Mouse (Mus musculus): ENCODE measurements around the gene Zdhhc21. TPM values are rescaled to one million over a fixed set of nuclear protein-coding genes. Genes with fewer than 3 reads are reported as not detected.

Gene Zdhhc21
- total RNA-seq (2021): 10 to 100 TPM; 41.8 to 44.7 TPM

DNA sequence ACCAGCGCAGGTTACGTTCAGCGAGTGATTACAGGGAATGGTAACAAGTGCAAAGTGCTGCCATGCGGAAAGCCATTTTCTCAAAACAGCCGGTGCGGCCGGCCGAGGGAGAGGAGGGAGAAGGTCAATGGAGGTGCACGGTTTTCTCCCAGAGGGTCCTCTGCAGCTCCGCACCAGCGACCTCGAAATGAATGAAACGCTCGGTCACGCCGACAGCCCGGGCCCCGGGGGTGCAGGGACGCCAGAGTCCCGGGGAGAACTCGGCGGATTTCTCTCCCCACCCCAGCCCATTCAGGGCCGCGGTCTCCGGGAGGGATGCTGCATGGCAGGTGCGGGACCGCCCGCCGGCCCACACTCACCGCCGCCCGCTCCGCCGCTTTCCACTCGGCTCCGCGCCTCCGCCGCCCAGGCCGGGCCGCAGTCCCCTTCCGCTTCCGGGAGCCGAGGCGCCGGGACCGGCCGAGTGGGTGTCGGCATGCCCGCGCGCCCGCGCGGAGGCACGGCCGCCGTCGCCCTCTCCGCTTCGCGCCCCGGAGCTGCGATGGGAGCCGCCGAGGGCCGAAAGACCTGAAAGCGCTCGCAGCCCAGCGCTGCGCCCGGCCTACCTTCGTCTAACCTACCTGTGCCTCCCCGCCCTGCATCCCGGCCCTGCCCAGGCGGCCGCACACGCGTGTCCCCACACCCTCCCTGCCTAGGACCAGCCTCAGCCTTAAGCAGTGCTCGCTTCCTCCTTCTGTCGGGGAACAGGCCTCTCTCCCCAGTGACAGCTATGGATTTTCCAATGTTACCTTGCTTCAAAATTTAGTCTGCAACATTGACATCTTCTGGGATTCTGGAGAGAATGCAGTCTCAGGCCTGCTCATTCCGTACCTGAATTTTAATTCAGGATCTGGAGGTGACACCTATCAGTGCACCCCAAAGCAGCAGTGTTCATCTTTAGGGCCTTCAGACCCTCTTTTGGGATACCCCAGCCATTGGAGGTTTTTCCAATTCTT lies at the start of gene Zdhhc21:
TSS of gene Zdhhc21 (minus strand) at position 828 of the 995 bp plus-strand sequence.
- peak; percentile 85 for DNase-seq

DNA sequence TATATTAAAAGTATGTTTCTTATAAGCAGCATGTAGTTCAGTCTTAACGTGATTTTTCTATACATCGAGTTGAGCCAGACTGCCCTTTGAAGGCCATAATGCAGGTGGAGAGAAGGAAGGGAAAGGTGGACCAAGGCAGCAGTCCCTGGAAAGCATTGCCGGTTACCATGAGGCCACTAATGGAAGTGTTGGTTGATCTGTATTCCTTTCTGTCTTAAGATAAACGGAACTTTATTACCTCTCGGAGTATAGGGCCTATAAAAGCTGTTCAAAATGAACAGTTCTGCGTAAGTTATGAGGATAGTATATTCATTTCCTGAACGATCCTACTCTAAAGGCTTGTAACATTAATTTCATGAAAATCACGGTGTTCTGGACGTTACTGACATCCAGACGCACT lies 35.5 kb upstream of the Zdhhc21 start:
- DNase-seq: no peak

DNA sequence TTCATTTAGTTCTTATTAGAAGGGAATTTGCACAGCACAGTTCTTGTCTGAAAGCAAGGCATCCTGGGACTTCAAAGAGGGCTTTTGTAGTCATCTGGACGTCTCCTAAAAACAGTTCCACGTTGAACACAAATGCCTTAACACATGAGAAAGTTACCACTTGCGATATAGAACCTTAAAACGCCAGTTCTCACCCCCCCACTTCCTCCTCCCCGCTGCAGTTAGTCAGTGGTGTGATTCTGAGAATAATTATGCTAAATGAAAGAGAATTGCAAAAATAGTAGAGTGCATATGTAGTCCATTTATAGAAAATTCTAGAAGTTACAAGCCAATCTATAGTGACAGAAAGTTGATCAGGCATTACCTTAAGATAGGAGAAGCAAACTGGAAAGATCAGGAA lies 32.5 kb upstream of the Zdhhc21 start:
- no peak for DNase-seq

DNA sequence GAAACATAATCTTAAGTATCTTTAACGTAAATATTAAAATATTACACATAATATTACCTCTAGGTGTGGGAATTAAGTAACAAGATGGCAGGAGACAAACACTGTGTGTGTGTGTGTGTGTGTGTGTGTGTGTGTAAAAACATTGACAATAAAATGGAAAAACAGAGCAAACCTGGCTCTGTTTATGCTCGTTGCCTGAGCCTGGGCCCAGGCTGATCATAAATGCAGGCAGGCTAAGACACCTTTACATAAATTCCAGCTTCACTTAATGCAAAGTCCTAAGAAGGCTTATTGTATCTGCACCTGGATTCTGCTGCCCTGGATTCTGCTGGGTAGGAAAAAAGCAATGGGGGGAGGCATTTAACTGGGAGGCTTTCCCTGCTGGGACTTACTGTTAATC lies 31.8 kb upstream of the Zdhhc21 start:
- no peak for DNase-seq

DNA sequence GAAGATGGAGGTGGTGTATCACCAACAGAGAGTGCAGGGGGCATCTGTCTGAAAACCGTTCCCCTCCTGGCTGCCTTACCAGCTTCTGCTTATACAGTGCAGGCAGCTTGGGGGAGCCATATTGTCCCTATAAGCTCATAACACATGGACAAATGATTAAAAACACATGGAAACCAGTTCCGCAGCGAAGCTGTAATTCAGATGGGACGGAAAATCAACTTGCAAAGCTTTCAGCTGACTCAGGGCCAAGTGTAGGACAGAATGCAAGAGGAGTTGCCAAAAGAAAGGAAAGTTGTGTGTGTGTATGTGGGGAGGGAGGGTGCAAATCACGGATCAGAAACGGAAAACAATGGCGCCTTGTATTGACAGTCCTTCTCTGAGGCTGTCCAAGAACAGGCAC lies 31.3 kb upstream of the Zdhhc21 start:
- DNase-seq: peak in 1 of 2 experiments; percentile 4

DNA sequence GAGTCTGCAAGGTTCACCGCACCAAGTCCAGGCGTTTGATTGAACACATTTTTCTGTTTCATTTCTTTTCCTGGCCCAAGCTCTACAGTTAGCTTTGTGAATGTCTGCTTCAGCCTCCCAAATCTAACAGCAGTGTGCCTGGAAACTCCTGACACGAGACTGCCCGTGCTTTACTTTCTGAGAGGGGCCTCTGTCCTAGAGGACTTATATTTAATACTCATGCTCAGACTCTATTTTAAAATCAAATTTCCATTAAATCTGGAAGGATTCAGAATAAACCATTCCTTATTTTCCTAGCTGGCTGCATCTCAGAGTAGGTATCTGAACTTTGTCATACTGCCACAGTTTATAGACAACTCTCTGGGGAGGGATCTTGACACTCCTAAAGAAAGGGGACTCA lies 30.8 kb upstream of the Zdhhc21 start:
- no peak for DNase-seq

DNA sequence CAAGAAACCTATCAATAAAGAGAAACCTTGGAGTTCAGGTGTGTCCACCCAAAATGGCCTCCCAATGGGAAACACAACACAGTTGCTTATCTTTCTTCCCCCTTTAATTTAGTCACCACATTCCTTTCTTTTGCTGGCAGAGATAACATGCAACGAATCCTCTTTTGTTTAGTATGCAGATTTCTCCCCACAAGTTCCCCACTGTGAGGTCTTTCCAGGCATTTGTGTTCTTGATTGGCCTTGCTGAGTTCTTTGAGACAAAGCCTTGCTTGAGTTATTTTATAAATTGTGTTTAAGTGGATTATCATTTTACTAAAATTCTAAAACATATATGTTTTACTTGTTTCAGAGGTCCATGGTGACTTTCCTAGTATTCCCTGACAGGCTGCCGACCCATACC lies 26.4 kb upstream of the Zdhhc21 start:
- no peak for DNase-seq

DNA sequence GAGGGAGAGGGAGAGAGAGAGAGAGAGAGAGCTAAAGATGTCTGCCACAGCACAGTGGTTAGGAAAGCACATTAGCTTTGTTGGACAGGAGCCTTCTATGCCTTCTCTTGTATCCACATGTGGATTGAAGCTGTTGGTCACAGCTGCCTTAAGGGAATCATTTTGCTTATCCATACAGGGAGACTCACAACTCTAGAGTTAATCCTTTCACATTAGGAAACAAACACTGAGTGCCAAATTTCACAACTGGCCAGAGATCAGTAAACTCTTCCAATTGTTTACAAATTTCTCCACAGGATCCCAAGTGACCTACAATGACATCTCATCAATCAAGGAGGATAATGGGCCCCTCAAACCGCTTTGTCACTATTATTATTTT lies 25.8 kb upstream of the Zdhhc21 start:
- DNase-seq: no peak

DNA sequence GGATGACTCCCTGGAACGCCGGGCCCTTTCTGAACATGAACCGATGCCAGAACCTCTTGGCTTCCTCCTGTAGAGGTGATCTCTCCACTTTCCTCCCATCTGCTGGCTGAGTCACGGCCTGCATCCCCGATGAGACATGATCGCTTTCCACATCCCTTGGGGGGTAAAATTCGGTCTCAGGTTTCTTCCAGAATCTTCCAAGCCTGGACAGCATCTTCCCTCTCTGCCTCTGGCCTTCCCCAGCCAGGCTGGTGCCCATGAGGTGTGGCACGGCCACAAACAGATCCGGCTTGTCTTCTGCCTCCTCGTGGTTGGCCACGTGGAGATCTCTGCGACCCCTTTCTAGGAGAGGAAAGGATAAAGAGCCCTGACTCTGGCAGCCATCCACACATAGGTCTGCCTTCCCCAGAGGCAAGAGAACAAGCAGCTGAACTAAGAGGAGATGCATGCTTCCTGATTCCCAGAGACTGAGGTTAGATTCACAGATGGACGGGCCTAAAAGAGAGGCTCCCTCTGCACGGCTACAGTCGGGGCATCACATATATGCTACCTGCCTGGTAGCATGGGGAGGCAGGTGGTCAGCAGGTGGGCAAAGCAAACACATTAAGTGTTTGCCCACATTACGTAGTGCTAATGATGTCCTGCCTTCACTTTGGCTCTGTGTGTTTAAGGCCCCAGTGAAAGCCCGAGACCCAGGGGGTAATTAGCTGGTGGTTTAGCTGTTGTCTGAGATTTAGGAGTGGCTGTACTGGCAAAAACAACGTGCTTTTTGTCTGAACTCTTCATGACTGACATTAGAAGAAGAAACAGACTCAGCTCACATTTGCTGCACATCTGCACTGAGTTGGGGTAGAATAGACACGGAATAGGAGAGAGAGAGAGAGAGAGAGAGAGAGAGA lies 25.1 kb upstream of the Zdhhc21 start, which contains the start of gene Cer1:
TSS of gene Cer1 (minus strand) at position 513 of the 899 bp plus-strand sequence.
- DNase-seq: no peak

DNA sequence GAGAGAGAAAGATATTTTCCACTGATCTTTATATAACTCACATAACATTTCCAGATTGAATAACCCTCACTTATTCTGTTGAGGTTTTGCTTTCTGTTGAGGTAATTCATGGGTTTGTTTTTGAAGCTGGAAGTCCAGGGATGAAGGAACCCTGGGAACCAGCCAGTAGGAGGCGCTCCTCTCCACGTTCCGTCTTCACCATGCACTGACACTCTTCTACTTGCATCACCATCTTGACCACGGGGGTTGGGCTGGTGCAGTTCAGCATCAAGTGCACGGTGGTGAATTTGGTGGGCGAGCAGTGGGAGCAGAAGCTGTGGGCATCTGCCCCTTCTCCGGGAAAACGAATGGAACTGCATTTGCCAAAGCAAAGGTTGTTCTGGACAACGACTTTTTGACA lies 22.7 kb upstream of the Zdhhc21 start:
- no peak for DNase-seq

DNA sequence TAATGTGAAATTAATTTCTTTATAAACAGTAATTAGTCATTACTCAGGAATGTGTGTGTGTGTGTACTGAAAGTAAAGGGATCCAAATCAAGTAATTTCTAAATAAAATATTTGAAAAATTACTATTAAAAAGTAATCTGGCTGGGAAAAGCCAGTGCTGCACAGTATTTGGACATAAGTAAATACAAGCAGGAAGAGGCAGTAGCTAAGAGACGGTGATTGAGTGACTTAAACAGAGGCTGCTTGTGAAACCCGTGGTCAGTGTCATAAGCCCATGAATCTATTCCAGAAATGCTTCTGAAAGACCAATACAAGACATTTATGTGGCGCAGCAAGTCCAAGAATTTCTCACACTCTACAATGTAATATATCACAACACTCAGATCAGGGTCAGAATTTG lies 21.6 kb upstream of the Zdhhc21 start:
- DNase-seq: no peak

DNA sequence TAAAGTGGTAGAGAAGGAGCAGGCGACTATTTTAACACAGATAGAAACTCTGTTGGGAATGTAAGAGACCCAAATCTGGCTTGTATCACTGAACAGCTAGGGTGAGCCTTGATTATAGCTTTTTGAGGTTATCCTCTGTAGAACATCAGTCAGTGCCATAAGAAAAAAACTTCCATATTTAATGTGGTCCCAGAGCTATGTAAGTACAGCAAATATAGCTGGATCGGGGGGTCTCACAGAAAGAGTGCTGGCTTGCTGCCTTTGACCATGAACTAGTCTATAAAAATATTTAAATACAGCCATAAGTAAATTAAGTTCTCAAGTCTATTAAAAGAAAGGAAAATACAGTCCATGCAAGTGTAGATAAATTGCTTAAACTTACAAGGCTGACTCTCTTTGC lies 20.5 kb upstream of the Zdhhc21 start:
- DNase-seq: no peak

DNA sequence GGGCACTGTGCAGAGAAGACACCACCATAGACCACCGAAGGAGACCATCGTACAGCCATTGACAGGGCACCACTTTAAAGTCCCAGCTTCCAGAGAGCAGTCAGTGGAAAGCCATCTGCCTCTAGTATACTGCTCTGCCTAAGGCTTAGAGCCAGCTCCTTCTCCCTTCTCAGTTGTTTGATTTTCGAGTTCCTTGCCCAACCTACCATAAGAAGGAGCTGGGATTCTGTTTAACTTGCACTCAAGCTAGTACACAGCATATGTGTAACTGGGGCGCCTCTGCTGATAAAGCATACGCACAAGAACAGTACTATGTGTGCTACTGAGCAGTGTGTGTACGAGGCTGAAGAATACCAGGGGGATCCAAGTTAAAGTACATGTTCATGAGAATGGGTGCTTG lies 19.4 kb upstream of the Zdhhc21 start:
- DNase-seq: peak in 1 of 2 experiments; percentile 9

DNA sequence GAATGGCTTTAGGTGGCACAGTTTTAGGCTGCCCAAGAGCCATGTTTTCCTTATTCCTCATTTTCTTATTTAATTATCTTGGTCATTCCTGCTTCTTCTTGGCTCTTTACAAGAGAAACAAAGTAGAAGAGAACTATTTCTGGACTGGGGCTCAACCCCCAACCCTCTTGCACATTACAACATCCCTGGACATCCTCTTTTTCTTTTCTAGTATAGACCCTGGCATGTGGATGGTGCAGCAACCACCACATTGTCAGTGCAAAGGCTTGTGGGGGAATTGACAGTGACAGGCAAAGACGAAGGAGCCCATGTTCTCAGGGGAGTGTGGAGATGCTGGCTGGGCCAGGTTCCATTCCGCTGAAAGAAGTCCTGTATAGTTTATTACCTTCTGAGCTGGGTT lies 16.9 kb upstream of the Zdhhc21 start:
- no peak for DNase-seq

DNA sequence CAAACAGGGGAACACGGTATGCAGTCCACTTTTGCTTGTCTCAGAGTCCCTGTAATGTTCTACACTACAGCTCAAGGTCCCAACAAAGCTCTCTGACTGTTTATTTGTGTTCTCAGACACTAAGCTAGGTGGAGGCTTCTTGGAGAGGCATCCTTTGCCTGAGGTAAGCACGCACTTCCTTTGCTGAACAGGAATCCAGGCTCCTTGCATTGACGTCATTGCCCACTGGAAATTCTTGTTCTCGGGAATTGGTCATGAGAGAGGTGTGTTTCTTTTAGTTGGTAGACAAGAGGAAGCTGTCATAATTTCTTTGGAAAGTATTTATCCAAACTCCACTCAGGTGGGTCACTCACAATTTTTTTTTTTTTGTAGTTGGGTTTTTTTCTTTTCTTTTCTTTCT lies 15.8 kb upstream of the Zdhhc21 start:
- DNase-seq: no peak

DNA sequence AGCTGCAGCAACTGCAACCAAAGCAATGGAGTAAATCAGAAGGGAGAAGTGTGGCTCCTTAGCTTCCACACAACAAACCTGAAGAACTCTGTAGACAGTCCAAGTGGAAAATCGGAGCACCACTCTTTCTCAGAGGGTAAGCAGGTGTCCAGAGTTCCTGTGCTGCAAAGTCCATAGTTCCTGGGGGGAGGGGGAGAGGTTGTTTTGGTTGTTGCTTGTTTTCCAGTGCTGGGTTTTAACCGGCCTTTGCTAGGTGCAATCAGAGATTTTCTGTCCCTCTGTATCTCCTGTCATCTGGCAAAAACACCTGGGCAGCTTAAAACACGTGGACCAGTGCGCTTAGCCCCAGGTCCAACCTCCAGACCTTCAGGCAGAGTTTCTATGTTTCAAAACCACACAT lies 15.0 kb upstream of the Zdhhc21 start:
- no peak for DNase-seq

DNA sequence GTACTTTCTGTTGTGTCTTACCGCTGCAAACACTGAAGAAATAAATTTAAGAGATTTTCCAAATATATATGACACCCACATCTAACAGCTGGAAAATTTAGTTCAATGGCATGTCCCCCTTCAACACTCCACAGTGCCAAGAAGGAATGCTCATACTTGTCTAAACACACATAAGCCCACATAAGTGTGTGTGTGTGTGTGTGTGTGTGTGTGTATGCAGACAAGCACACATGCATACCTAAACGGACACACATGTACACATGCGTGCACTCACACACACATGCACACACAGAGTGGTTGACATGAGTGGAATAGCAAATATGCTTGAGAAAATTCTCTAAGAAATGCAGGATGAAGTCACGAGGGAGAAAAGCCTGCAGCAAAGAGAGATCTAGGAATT lies 12.8 kb upstream of the Zdhhc21 start:
- DNase-seq: no peak

DNA sequence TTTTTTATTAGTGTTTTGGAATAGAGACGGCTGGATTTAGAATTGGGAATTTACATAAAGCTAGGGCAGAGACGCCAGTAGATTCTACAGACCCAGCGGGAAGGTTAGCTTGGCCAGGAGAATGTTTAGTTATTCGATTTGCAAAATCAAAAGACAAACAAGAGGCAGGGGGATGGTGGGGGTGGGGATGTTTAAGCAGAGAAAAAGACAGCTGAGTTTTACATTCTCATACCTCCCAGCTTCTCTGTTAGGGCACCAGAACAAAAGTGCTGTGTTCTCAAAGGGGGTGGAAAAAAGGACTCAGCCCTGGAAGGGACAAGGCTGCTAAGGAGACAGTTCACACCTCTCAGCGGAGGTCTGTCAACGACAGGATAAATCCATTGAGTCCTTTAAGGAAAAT lies 12.4 kb upstream of the Zdhhc21 start:
- DNase-seq: no peak

DNA sequence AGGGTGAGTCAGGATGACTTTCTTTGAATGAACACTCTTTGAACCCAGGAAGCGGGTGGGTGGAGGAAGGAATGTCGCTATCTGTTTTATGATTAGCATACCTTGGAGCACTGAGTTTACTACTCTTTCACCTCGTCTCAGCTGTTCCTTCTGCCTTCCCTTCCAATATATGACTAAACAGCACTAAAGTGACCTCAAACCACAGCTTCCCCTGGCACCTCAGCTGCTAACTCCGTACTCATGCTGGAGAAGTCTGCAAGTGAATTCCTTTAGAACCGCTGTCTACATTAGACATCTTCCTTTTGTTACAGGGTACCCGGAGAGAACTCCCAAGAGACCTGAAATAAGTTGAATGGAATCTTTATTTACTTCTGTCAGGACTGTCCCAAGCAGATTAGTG lies 11.2 kb upstream of the Zdhhc21 start:
- DNase-seq: no peak

DNA sequence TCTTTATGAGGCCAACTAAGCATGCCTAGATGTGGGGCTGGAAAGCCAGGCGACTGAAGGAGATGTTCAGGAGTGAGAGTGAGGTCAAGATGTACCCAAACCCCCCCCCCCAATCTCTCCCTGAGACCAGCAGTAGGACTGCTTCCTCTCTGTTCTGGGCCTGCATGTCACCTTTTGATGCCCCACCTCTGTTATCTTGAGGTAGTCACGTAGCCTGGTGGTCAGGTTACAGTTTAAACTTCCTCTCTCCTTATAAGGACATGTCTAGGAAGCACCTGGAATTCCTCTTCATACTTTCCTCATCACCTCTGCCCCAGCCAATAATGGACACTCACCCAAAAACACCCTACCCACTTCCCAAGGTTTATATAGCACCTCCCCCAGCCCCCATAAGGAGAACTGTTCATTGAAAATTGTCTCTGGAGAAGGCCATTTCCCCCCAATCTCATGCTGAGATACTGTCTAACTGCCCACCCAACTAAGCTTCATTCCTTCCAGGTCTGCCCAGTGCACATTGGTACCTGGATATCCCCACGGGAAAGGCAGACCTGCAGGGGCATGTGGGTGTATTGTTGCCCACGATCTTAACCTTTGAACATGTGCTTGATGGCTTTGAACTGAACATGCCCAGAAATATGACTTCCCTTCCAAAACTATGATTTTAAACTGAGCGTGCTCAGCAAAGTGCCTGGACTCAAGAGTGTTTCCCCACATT lies 8.1 kb upstream of the Zdhhc21 start:
- no peak for DNase-seq

DNA sequence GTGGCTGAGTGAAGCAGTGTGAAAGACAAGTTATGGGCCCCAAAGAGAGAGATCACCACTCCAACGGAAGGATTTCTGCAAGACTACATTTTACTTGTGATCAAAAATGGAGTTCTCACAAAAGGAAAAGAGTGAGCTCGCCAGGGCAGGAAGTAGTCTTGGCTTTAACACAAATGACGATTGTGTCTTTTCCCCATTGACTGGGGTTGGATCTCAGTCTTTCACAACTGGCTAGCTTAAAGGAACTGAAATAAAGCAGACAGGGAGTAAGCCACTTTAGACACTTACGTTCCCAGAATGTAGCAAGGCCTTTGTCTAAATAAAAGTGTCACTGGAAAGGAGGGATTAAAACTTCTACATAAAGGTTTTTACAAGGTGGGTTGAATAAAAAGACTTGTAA lies 7.4 kb upstream of the Zdhhc21 start:
- no peak for DNase-seq

DNA sequence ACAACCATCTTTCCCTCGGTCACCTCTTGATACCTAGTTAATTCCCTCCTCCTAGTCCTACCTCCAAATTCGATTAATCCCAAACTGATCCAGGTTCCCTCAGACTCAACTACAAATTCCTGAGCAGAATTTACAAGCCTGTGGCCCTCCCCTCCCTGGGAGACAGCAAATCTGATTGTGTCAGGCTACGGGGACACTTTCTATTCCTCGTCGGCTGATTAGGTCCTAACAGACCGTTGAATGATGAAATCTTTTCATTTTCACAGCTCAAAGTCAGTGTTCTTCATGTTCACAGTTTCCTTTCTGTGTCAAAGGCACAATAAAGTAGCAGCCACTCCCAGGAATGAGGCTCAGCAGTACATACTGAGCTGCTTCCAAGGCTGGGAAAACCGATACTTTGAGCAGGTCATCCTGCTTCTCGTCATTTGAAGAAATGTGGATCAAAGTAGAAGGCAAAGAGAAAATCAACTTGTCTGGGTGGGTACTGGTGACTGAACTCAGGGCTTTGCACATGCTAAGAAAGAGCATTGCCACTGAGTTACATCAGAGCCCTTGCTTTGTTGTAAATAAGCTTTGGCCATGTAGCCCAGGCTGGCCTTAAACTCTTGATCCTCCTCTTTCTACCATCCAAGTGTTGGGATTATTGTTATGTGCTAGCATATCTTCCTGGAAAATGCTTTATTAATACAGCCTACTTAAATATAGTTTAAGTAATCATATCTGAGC lies 5.4 kb upstream of the Zdhhc21 start:
- no peak for DNase-seq

Data from layer of hippocampus, postnatal 36 days (tissue).